Mouse (Mus musculus) heart, adult 2 months (tissue): ENCODE data around the gene Sec61b.

Source experiments
- CTCF ChIP-seq: fragments of 200-600 bp; IDR thresholded peaks from 2 replicates; pipeline ENCODE4 v1.8.1; 2022; ENCODE audit warnings: antibody characterized with exemption, mild to moderate bottlenecking, moderate library complexity
- EP300 ChIP-seq: fragments of 200-500 bp; IDR thresholded peaks from 2 replicates; pipeline ENCODE4 v1.6.1; 2011; ENCODE audit warnings: low read depth, low read length, control low read depth; ENCODE audit not compliant: insufficient read depth
- POLR2A ChIP-seq: fragments of 200-500 bp; IDR thresholded peaks from 2 replicates; pipeline ENCODE4 v1.6.1; 2011; ENCODE audit warnings: mild to moderate bottlenecking, low read depth, low read length, control low read depth; ENCODE audit not compliant: insufficient read depth

- no peak for TF ChIP-seq CTCF
- TF ChIP-seq POLR2A = no peak
- TF ChIP-seq EP300 = no peak
Observed at GRCm38 (mm10) chr4:47440951-47441350, 33.5 kb upstream of the Sec61b start.
